Mouse (Mus musculus): ENCODE results near the gene Ptprn. TPM values are rescaled to one million over a fixed set of nuclear protein-coding genes. Genes with fewer than 3 reads are reported as not detected.

The Ptprn gene
- polyA plus RNA-seq, 1 experiment = 384 TPM

DNA sequence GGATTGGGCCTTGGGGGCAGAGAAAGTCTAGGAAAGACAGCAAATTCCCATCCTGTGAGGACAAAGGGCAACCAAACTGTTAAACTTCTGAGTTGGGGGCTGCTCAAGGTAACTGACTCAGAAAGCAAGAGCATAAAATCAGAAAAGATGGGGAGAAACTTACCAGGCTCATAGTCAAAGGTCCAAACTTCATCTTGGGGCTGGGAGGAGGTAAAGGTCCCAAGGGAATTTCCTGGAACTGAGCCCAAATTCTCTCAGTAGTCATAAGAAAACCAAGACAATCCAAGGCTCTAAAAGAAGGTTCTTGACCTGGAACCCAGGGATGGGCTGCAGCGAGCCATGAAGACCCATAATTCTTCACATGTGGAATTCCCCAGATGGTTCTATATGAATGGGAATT is 63.1 kb downstream of the Ptprn start:
- DNase-seq (ENCODE audit: extremely low spot score in 1 of 2, low spot score in 1 of 2) = no peak

Other genes with a start within 250 kb of the Ptprn start
- 1.8 and 2.4 TPM in 2 replicates for gene Nhej1, start 139.3 kb downstream of the Ptprn start, polyA plus RNA-seq (2012; rRNA removed)
- gene Slc23a3, start 130.6 kb downstream of the Ptprn start, polyA plus RNA-seq (2012; rRNA removed) = 0.12 and 0.23 TPM in 2 replicates
- 31.9 and 35.3 TPM in 2 replicates for gene Cnppd1, start 121.8 kb downstream of the Ptprn start, polyA plus RNA-seq (2012; rRNA removed)
- gene Retreg2, start 121.7 kb downstream of the Ptprn start, polyA plus RNA-seq (2012; rRNA removed) = 189 and 211 TPM in 2 replicates
- 55.1 and 56.5 TPM in 2 replicates for gene Zfand2b, start 95.9 kb downstream of the Ptprn start, polyA plus RNA-seq (2012; rRNA removed)
- gene Abcb6, start 84.1 kb downstream of the Ptprn start, polyA plus RNA-seq (2012; rRNA removed) = 24.7 and 29.2 TPM in 2 replicates
- gene Ankzf1, start 72.4 kb downstream of the Ptprn start, polyA plus RNA-seq (2012; rRNA removed) = 41.4 and 49.9 TPM in 2 replicates
- gene Atg9a, start 72.3 kb downstream of the Ptprn start, polyA plus RNA-seq (2012; rRNA removed) = 101 and 107 TPM in 2 replicates
- gene Glb1l, start 53.7 kb downstream of the Ptprn start, polyA plus RNA-seq (2012; rRNA removed) = 20.1 and 25.5 TPM in 2 replicates
- gene Stk16, start 53.7 kb downstream of the Ptprn start, polyA plus RNA-seq (2012; rRNA removed) = 205 and 218 TPM in 2 replicates
- 358 and 465 TPM in 2 replicates for gene Tuba4a, start 44.6 kb downstream of the Ptprn start, polyA plus RNA-seq (2012; rRNA removed)
- not detected in 2 replicates for gene A630095N17Rik, start 32.4 kb downstream of the Ptprn start, polyA plus RNA-seq (2012; rRNA removed)
- 78.7 and 90.5 TPM in 2 replicates for gene Dnajb2, start 28.1 kb downstream of the Ptprn start, polyA plus RNA-seq (2012; rRNA removed)
- 118 and 120 TPM in 2 replicates for gene Resp18, start 13.9 kb upstream of the Ptprn start, polyA plus RNA-seq (2012; rRNA removed)
- 81.1 and 81.9 TPM in 2 replicates for gene Dnpep, start 53.5 kb upstream of the Ptprn start, polyA plus RNA-seq (2012; rRNA removed)
- gene Des, start 95.8 kb upstream of the Ptprn start, polyA plus RNA-seq (2012; rRNA removed) = 2.5 and 3.5 TPM in 2 replicates
- 134 and 135 TPM in 2 replicates for gene Speg, start 110.8 kb upstream of the Ptprn start, polyA plus RNA-seq (2012; rRNA removed)
- 101 and 111 TPM in 2 replicates for gene Gmppa, start 171.4 kb upstream of the Ptprn start, polyA plus RNA-seq (2012; rRNA removed)
- 11.9 and 13.5 TPM in 2 replicates for gene Asic4, start 185.9 kb upstream of the Ptprn start, polyA plus RNA-seq (2012; rRNA removed)
- gene Chpf, start 214.8 kb upstream of the Ptprn start, polyA plus RNA-seq (2012; rRNA removed) = 73.9 and 79.5 TPM in 2 replicates
- gene Tmem198, start 215.0 kb upstream of the Ptprn start, polyA plus RNA-seq (2012; rRNA removed) = 73.1 and 82.3 TPM in 2 replicates
- 36.4 and 37.9 TPM in 2 replicates for gene Obsl1, start 241.9 kb upstream of the Ptprn start, polyA plus RNA-seq (2012; rRNA removed)
- gene Inha, start 242.6 kb upstream of the Ptprn start, polyA plus RNA-seq (2012; rRNA removed) = 80.9 and 92.8 TPM in 2 replicates